Mouse (Mus musculus) megakaryocyte, embryonic 14.5 days (primary cell): ENCODE data around the gene Necab2.

ENCODE experiments used
- FLI1 ChIP-seq: IDR thresholded peaks from 2 replicates; pipeline ENCODE4 v1.6.1; 2012; ENCODE audit warnings: low read length, inconsistent platforms, mixed read lengths
- GATA1 ChIP-seq: IDR thresholded peaks from 3 replicates; pipeline ENCODE4 v1.6.1; 2012; ENCODE audit warnings: mixed read lengths, low read length, inconsistent platforms, borderline replicate concordance

- no peak for TF ChIP-seq GATA1
- no peak for TF ChIP-seq FLI1
These were observed 19.6 kb downstream of the Necab2 start for GRCm38 (mm10) chr8:119466105-119466504.
